Mouse (Mus musculus): ENCODE measurements around the gene Heca.
"Not testable (repeated sequence)": the region's sequence is repeated elsewhere in the genome, so short reads cannot be mapped to it uniquely, and the experiment has no call there.

Gene Heca

GRCm38 (mm10) chr10:17947960-17948730 lies at the start of gene Heca:
Heca (minus strand) TSS chr10:17948067.
- peak; percentile 94 for DNase-seq

- DNase-seq: no peak
These were observed 42.7 kb upstream of the Heca start for GRCm38 (mm10) chr10:17990576-17990975.

- no peak for DNase-seq
These were observed 41.3 kb upstream of the Heca start for GRCm38 (mm10) chr10:17989136-17989535.

- no peak for DNase-seq
These were observed 40.1 kb upstream of the Heca start for GRCm38 (mm10) chr10:17987823-17988423.

GRCm38 (mm10) chr10:17983313-17983712 lies 35.4 kb upstream of the Heca start:
- DNase-seq: no peak

GRCm38 (mm10) chr10:17966090-17966489 lies 18.2 kb upstream of the Heca start:
- no peak for DNase-seq

GRCm38 (mm10) chr10:17950761-17951160 lies 2.9 kb upstream of the Heca start:
- no peak for DNase-seq

- peak; percentile 64 for DNase-seq
These were observed 526 bp downstream of the Heca start for GRCm38 (mm10) chr10:17947175-17947906.

GRCm38 (mm10) chr10:17946799-17947174 lies 1.1 kb downstream of the Heca start:
- not testable (repeated sequence) for DNase-seq

GRCm38 (mm10) chr10:17946046-17946445 lies 1.8 kb downstream of the Heca start:
- DNase-seq: no peak

GRCm38 (mm10) chr10:17933622-17934021 lies 14.2 kb downstream of the Heca start:
- DNase-seq: no peak

- no peak for DNase-seq
These were observed 15.7 kb downstream of the Heca start for GRCm38 (mm10) chr10:17932131-17932530.

- no peak for DNase-seq
These were observed 16.7 kb downstream of the Heca start for GRCm38 (mm10) chr10:17931157-17931556.

GRCm38 (mm10) chr10:17930445-17931083 lies 17.3 kb downstream of the Heca start:
- DNase-seq: no peak

- no peak for DNase-seq
These were observed 22.7 kb downstream of the Heca start for GRCm38 (mm10) chr10:17925200-17925599.

GRCm38 (mm10) chr10:17924166-17924565 lies 23.7 kb downstream of the Heca start:
- no peak for DNase-seq

- DNase-seq: no peak
These were observed 26.5 kb downstream of the Heca start for GRCm38 (mm10) chr10:17921381-17921780.

- no peak for DNase-seq
These were observed 27.9 kb downstream of the Heca start for GRCm38 (mm10) chr10:17919971-17920370.

- DNase-seq: no peak
These were observed 28.8 kb downstream of the Heca start for GRCm38 (mm10) chr10:17919032-17919431.

- DNase-seq: no peak
These were observed 39.1 kb downstream of the Heca start for GRCm38 (mm10) chr10:17908731-17909130.

- DNase-seq: not testable (repeated sequence)
These were observed 41.5 kb downstream of the Heca start for GRCm38 (mm10) chr10:17906405-17906804.

- no peak for DNase-seq
These were observed 44.4 kb downstream of the Heca start for GRCm38 (mm10) chr10:17903449-17903848.

GRCm38 (mm10) chr10:17880724-17881123 lies 67.1 kb downstream of the Heca start:
- DNase-seq: no peak
